Comparison of ENCODE assay signal across 14 mouse cellular contexts in the genomic region with DNA sequence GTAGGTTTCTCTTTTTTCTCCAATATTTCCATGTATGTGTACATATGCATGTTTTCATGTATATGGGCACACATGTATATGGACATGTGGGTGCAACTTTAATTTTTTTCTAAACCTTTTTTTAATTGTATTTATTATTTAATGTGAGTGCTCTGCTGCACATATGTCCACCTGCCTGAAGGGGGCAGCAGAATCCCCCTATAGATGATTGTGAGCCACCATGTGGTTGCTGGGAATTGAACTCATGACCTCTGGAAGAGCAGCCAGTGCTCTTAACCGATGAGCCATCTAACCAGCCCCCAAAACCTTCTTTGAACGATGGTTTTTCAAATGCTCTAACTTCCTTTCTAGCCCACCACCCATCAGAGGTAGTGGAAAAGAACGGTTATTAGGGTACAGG. TPM values are rescaled to one million over a fixed set of nuclear protein-coding genes. Genes with fewer than 3 reads are reported as not detected.
DNase-seq lines count a peak whose midpoint lies in the region; ATAC-seq and TF ChIP-seq lines count a peak whose summit lies in the region.
"Had no signal": no experiment of that assay in that cellular context is flagged by ENCODE, and none has a peak within 500 bp of the region (broad histone marks: within the 10 kb centered on the region; RNA-seq: fewer than 3 reads in every experiment).

No protein-coding gene starts in this region.

- H3K27ac ChIP-seq in intestine, postnatal 0 days (ENCODE audit: low read depth, low read length) = no peak overlapping the region
- no peak overlapping the region for H3K27ac ChIP-seq in intestine, embryonic 15.5 days
- no peak overlapping the region for H3K27ac ChIP-seq in midbrain, embryonic 11.5 days (ENCODE audit: low read depth, low read length)
- H3K27ac ChIP-seq in midbrain, embryonic 13.5 days = no peak overlapping the region
- H3K27ac ChIP-seq: hindbrain, embryonic 15.5 days had no signal

- H3K9me3 ChIP-seq in intestine, postnatal 0 days (ENCODE audit: control insufficient read depth) = no peaks in the 10 kb centered on the region
- no peaks in the 10 kb centered on the region for H3K9me3 ChIP-seq in intestine, embryonic 15.5 days
- H3K9me3 ChIP-seq in midbrain, embryonic 11.5 days (ENCODE audit: control insufficient read depth, low read length) = no peaks in the 10 kb centered on the region
- no peaks in the 10 kb centered on the region for H3K9me3 ChIP-seq in midbrain, embryonic 13.5 days
- H3K9me3 ChIP-seq: hindbrain, embryonic 15.5 days; megakaryocyte, embryonic 14.5 days had no signal

- intact Hi-C loops in heart, postnatal 10 days (cut with DNase I) = loop anchor here (5.0 kb wide), 1 partner anchor 167 kb away; no protein-coding TSS in a partner anchor

- H3K4me3 ChIP-seq in intestine, postnatal 0 days (ENCODE audit: low read depth, low read length) = no peak overlapping the region
- no peak overlapping the region for H3K4me3 ChIP-seq in intestine, embryonic 15.5 days (replicated peaks)
- H3K4me3 ChIP-seq in midbrain, embryonic 11.5 days (ENCODE audit: low read depth, low read length) = no peak overlapping the region
- no peak overlapping the region for H3K4me3 ChIP-seq in midbrain, embryonic 13.5 days (replicated peaks)
- H3K4me3 ChIP-seq: hindbrain, embryonic 15.5 days; megakaryocyte, embryonic 14.5 days had no signal

- DNase-seq in midbrain, embryonic 11.5 days (ENCODE audit: low spot score, missing footprints) = peak; percentile 28
- peak; percentile 34 for DNase-seq in ES-CJ7 (ENCODE audit: low read depth, low spot score)
- peak; percentile 28 for DNase-seq in naive thymus-derived CD4-positive, alpha-beta T cell, adult 2 months (ENCODE audit: low read depth)
- no peak for DNase-seq in heart, postnatal 10 days
- no peak for DNase-seq in spleen, adult 12 weeks (ENCODE audit: low spot score)
- DNase-seq: cerebellum, adult 18-20 months; gastrocnemius, postnatal 25 days; lung, adult 18-20 months had no signal

- no peaks in the 10 kb centered on the region for H3K36me3 ChIP-seq in intestine, postnatal 0 days (ENCODE audit: control insufficient read depth, insufficient read depth)
- H3K36me3 ChIP-seq in intestine, embryonic 15.5 days = no peaks in the 10 kb centered on the region
- no peaks in the 10 kb centered on the region for H3K36me3 ChIP-seq in midbrain, embryonic 11.5 days (ENCODE audit: control insufficient read depth, insufficient read depth, low read length)
- no peaks in the 10 kb centered on the region for H3K36me3 ChIP-seq in midbrain, embryonic 13.5 days
- H3K36me3 ChIP-seq: hindbrain, embryonic 15.5 days had no signal

- TF ChIP-seq CTCF in intestine, postnatal 0 days (IDR thresholded peaks at IDR 0.05; ENCODE audit: low read depth) = peak; percentile 51

- no peaks in the 10 kb centered on the region for H3K4me1 ChIP-seq in intestine, postnatal 0 days (replicated peaks; ENCODE audit: control insufficient read depth, insufficient read depth, low read length)
- H3K4me1 ChIP-seq in intestine, embryonic 15.5 days (replicated peaks) = no peaks in the 10 kb centered on the region
- no peaks in the 10 kb centered on the region for H3K4me1 ChIP-seq in midbrain, embryonic 11.5 days (ENCODE audit: control insufficient read depth, insufficient read depth, low read length)
- H3K4me1 ChIP-seq in midbrain, embryonic 13.5 days (replicated peaks) = no peaks in the 10 kb centered on the region
- H3K4me1 ChIP-seq: hindbrain, embryonic 15.5 days had no signal

- WGBS in intestine, postnatal 0 days = 77% methylated on average over 3 of the region's 3 CpGs
- 70% methylated on average over 3 of the region's 3 CpGs for WGBS in intestine, embryonic 15.5 days
- 70% methylated on average over 3 of the region's 3 CpGs for WGBS in midbrain, embryonic 11.5 days
- 82% methylated on average over 3 of the region's 3 CpGs for WGBS in midbrain, embryonic 13.5 days

- H3K4me2 ChIP-seq in intestine, postnatal 0 days (replicated peaks; ENCODE audit: low read depth) = no peak overlapping the region
- no peak overlapping the region for H3K4me2 ChIP-seq in intestine, embryonic 15.5 days (replicated peaks)
- H3K4me2 ChIP-seq in midbrain, embryonic 11.5 days = no peak overlapping the region
- H3K4me2 ChIP-seq in midbrain, embryonic 13.5 days (replicated peaks) = no peak overlapping the region
- H3K4me2 ChIP-seq: hindbrain, embryonic 15.5 days had no signal

- no peaks in the 10 kb centered on the region for H3K27me3 ChIP-seq in intestine, postnatal 0 days (replicated peaks; ENCODE audit: control insufficient read depth, insufficient read depth, low read length)
- H3K27me3 ChIP-seq in intestine, embryonic 15.5 days (replicated peaks) = no peaks in the 10 kb centered on the region
- H3K27me3 ChIP-seq in midbrain, embryonic 11.5 days (ENCODE audit: control insufficient read depth, insufficient read depth, low read length) = no peaks in the 10 kb centered on the region
- H3K27me3 ChIP-seq in midbrain, embryonic 13.5 days = no peaks in the 10 kb centered on the region
- H3K27me3 ChIP-seq: hindbrain, embryonic 15.5 days had no signal

- H3K9ac ChIP-seq in intestine, postnatal 0 days (ENCODE audit: low read depth, low read length) = no peak overlapping the region
- H3K9ac ChIP-seq in intestine, embryonic 15.5 days = no peak overlapping the region
- H3K9ac ChIP-seq in midbrain, embryonic 11.5 days (ENCODE audit: low read length) = no peak overlapping the region
- H3K9ac ChIP-seq in midbrain, embryonic 13.5 days (replicated peaks) = no peak overlapping the region
- H3K9ac ChIP-seq: hindbrain, embryonic 15.5 days had no signal

- no peak for ATAC-seq in intestine, postnatal 0 days
- ATAC-seq in intestine, embryonic 15.5 days = no peak
- no peak for ATAC-seq in midbrain, embryonic 11.5 days (ENCODE audit: low FRiP score)
- no peak for ATAC-seq in midbrain, embryonic 13.5 days
- ATAC-seq: forebrain, embryonic 16.5 days had no signal

RNA-seq across cellular contexts. Expression of a gene that starts 17.4 kb away (rescaled TPM):
- polyA plus RNA-seq in intestine, postnatal 0 days (2015; fragmentation: Nextera tagmentation; extraction: Ambion mirVana) = 62.0 and 79.2 TPM in 2 replicates
- 216 and 224 TPM in 2 replicates for polyA plus RNA-seq in intestine, embryonic 15.5 days (2015; fragmentation: Nextera tagmentation; extraction: Ambion mirVana)
- 398 and 399 TPM in 2 replicates for polyA plus RNA-seq in midbrain, embryonic 11.5 days (2014; fragmentation: Nextera tagmentation; extraction: Ambion mirVana)
- 120 and 122 TPM in 2 replicates for polyA plus RNA-seq in midbrain, embryonic 13.5 days (2015; fragmentation: Nextera tagmentation; extraction: Ambion mirVana)
- 10 to 100 TPM; 85.5 to 86.1 TPM for total RNA-seq in heart, postnatal 10 days (2021)

RNA-seq across cellular contexts. Expression of a gene that starts 27.4 kb away (rescaled TPM):
- polyA plus RNA-seq in intestine, postnatal 0 days (2015; fragmentation: Nextera tagmentation; extraction: Ambion mirVana) = 2.7 and 3.0 TPM in 2 replicates
- 6.6 and 7.1 TPM in 2 replicates for polyA plus RNA-seq in intestine, embryonic 15.5 days (2015; fragmentation: Nextera tagmentation; extraction: Ambion mirVana)
- polyA plus RNA-seq in midbrain, embryonic 11.5 days (2014; fragmentation: Nextera tagmentation; extraction: Ambion mirVana) = 81.4 and 89.1 TPM in 2 replicates
- 195 and 200 TPM in 2 replicates for polyA plus RNA-seq in midbrain, embryonic 13.5 days (2015; fragmentation: Nextera tagmentation; extraction: Ambion mirVana)
- total RNA-seq in heart, postnatal 10 days (2021) = under 1 TPM; 0.77 to 0.87 TPM

RNA-seq across cellular contexts. Expression of a gene that starts 36.3 kb away (rescaled TPM):
- 71.6 and 79.4 TPM in 2 replicates for polyA plus RNA-seq in intestine, postnatal 0 days (2015; fragmentation: Nextera tagmentation; extraction: Ambion mirVana)
- 36.8 and 40.4 TPM in 2 replicates for polyA plus RNA-seq in intestine, embryonic 15.5 days (2015; fragmentation: Nextera tagmentation; extraction: Ambion mirVana)
- polyA plus RNA-seq in midbrain, embryonic 11.5 days (2014; fragmentation: Nextera tagmentation; extraction: Ambion mirVana) = 22.6 and 28.4 TPM in 2 replicates
- 29.5 and 32.0 TPM in 2 replicates for polyA plus RNA-seq in midbrain, embryonic 13.5 days (2015; fragmentation: Nextera tagmentation; extraction: Ambion mirVana)
- 10 to 100 TPM; 42.1 to 45.4 TPM for total RNA-seq in heart, postnatal 10 days (2021)

Comparison
In these comparisons a context has a peak if more than half of its experiments do, and no peak if none do; other contexts are left out.
1. DNase-seq: peak in midbrain, embryonic 11.5 days (single experiment), ES-CJ7 (single experiment) and naive thymus-derived CD4-positive, alpha-beta T cell, adult 2 months (single experiment); none in heart, postnatal 10 days (0 of 2) and spleen, adult 12 weeks (single experiment).
2. RNA of a gene that starts 27.4 kb away (polyA plus RNA-seq): 195 to 200 TPM in midbrain, embryonic 13.5 days and 81.4 to 89.1 TPM in midbrain, embryonic 11.5 days; 6.6 to 7.1 TPM in intestine, embryonic 15.5 days and 2.7 to 3.0 TPM in intestine, postnatal 0 days; every median in the first group is over 10 times any median in the second.